Mouse (Mus musculus): ENCODE measurements at regions not wholly inside any gene's neighbourhood (a gene's known extent, or its start where the extent isn't known, plus 50 kb on each side); places are given as distances from the start of the nearest gene placed in this dataset.

GRCm38 (mm10) chr14:54169254-54169653 is 84.7 kb downstream of the Dad1 start:
- TF ChIP-seq POLR2A (IDR thresholded peaks at IDR 0.05; ENCODE audit: borderline replicate concordance, extremely low read depth, low read depth, low read length), result no peak
- TF ChIP-seq CTCF (IDR thresholded peaks at IDR 0.05; ENCODE audit: insufficient read depth, low read length), result no peak
